Mouse (Mus musculus) left cerebral cortex, adult 18-20 months (tissue): ENCODE measurements at regions not wholly inside any gene's neighbourhood (a gene's known extent, or its start where the extent isn't known, plus 50 kb on each side); places are given as distances from the start of the nearest gene placed in this dataset.

Experiments
- DNase-seq, 2 experiments: peaks; one replicate each; pipeline ENCODE4 v3.0.0; 2021 to 2022; ENCODE audit warnings: low spot score in 2 of 2, mixed read lengths in 1 of 2

DNA sequence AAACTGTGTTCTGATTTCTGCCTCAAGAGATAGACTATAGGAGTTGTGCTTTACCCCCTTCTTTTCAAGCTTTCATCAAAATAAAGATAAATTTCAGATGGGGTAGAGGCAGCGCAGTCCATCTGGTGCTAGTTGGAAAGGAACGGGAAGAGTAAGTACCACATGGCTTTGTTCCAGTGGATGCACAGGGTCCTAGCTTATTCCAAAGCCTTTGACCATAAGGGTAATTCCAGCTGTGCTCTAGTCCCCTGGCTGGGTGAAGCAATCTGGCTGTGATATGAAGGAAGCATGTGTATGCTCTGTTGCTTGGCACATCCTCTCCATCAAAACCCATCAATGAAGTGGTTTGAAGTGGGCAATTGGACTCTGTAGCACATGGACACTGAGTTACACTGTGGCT, 155.6 kb downstream of the 1190002N15Rik start:
- no peak for DNase-seq

DNA sequence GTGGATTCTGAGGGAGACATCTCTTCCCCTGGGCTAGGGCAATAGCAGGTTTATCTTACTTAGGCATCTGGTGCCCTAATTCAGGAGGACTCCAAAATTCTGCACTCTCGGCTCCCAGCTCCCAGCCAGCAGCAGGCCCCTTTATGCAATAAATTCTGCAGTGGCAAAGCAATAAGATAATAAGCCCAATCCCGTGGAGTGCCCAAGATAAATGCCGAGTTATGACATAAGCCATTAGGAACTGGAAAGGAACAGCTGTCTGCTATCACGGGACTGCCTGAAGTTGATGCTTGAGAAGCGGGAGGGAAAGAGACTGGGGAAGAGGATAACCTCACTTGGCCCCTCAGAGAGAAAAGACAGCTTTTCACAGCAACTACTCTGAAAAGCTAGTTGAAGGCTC, 159.0 kb downstream of the 1190002N15Rik start:
- DNase-seq = no peak

DNA sequence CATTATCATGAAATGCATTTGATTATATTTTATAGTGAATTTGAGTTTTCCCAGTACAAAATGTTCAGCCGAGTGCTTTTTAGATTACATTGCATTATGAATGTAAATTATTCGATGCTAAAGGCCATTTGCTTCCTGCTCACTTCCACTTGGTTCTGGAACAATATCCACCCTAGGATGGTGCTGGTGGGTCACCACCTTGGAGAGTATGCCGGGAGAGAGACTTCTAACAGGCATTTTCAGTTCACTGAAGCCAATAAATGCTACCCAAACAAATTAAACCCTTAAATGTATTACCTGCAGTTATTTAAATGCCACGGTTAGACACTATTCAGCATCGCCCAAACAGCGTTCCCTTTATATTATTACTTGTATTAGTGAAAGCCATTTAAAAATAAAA, 159.6 kb downstream of the 1190002N15Rik start:
- DNase-seq = no peak

DNA sequence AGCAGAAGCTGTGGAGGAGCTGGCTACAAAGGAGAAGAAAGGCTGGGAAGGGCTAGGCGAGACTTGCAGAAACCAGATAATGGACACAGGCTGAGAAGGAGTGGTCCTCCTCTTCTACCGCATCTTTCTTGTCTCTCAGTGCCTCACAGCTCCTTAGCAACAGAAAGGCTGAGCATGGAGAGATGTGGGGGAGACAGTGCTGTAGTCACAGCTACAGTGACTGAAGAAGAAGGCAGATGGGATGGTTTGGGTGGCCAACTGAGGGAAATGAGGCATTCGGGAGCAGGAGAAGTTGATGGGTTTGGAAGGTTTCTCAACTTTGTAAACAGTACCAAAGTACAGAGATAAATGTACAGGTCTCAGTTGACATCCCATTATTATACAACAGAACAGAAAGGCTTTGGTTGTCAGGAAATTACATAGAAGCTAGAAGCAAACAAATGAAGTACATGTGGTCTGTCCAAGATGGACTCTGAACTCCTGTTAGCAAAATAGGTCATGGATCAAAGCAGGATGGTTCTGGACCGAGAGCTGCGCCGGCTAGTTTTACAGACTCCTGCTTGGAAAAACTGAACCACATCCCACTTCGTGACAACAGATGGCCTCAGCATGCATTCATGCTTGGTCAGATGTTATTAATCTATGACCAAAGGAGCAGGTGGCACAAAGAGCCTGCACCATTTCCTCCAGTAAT, 160.4 kb downstream of the 1190002N15Rik start:
- no peak for DNase-seq

DNA sequence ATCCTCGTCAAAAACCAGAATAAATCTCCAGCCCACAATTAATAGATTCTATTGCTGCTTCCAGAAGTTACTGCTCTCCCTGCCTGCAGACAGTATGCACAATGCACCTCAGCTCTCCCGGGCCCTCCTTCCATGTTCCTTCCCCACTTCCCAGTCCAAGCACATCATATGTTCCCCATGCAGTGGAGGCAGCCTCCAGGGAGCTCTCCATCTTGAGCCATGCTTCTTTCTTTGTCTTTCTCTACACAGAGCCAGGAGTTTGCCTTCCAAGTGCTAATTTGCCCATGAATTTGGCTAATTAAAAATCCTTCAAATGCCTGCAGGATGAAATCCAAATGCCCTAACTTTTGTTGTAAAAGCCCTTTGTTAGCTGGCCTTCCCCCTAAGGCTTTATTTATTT, 166.9 kb downstream of the 1190002N15Rik start:
- DNase-seq = no peak

DNA sequence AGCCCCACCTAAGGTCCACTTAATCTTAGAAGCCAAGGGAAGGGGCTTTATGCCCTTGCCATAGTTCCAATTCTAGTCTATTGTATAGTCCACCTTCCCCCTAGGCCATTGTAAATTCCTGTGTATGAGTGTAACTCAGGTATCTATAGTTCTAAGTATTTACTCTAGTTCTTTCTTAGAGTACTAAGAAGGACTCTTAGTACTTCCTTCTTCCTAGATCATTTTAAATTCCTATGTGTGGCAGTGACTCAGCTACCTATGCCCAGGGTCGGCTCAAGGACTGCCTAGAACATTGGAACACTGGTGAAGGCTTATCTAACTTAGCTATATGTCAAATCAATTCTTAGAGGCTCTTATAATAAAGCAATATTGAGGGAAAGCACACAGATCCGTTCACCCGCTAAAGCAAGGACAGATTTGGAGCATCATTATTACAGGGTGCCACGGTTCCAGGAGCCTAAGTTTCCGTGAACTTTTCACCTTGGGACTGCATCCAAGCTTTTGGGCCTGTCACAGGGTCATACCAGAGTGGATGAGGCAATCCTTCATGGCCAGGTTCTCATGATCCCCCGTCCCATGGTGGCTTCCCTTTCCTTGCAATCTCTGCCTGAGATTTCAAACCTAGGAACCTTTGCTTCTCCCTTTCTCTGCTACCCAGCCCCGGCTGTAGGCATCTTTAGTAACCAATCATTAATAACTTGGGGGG, 169.5 kb downstream of the 1190002N15Rik start:
- no peak for DNase-seq

DNA sequence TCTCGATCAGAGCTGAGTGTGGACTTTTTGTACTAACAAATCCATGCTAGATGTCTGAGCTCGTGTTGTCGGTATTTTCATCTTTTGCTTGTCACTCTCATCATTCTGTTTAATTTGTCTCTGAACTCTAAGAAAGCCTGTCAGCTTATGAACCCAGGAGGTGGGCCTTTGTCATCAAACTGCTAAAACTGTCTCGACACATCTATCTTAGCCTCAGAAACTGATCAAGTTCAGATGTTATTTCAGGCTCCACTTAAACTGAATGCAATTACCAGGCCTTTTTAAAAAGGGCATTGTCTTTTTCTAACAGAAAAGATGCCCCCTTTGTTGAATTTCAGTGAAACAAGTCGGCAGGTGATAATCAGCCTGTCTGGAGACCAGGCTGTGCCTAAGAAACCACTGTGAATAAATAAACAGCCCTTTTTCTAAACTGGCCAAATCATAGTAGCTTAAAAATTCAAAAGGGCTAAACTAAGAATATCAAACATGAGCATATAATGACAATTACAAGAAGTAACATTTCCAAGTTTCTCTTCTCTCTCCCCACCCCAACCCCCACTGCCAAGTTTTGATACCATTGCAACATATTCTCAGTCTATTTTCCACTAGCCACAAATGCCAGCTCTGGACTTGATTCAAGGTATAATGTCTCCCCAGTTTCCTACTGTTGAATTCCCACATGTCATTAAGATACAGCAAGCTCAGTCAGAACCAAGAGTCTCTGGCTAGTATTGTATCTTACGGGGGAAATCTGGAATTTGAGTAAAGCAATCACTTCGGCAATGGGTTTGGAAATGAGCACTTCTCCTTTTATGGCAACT, 175.8 kb downstream of the 1190002N15Rik start:
- no peak for DNase-seq

DNA sequence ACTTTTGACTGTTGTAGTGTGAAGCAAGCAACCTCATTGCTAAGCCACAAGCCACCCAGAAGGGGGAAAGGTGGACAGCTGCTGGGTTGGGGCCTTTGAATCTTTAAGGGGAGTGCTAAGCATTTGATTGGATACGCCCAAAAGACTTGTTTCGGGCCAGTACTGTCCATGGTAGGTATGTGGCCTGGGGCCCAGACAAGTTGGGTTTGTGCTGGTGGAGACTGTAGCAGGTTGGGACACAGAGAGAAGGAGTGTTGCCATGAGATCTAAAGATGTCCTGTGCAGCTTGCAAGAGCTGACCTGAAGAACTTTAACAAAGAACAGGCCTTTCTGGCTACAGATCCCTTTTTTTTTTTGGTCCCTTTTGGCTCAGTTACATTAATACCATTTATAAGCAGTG, 176.9 kb downstream of the 1190002N15Rik start:
- no peak for DNase-seq

DNA sequence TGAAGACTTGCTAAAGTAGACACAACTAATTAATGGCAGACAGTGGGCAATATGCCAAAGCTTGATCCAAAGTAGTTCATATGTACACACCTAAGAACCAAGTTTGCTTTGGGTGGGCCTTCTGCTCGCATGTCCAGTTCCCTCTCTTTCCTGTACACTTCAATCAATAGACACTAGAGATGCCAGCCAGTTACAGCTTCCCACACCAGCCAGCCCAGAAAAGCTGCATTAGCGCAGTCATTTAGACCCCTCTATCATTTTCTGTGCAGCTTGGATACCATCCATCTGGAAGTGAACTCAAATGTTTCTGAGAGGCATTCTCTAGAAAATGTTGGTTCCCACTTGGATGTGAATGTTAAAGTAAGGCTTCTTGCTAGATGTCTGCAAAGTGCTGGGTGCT, 179.7 kb downstream of the 1190002N15Rik start:
- DNase-seq = no peak

DNA sequence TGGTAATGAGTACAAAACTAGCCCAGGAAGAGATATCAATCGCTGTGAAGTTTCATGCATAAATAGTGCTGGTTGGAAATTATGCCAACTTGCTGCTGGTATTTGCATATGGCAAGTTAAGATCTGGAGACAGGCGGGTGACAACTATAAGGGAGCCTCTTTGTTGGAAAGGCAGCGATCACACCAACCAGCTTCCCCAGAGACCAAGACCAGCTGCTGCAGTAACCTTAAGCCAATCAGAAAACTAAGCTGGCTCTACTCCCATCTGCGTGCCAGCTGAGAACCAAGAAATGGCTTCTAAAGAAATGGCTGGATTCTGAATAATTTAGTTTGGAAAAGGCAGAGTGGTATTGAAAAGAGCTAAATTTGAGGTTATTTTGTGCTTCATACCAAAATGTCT, 195.9 kb downstream of the 1190002N15Rik start:
- DNase-seq = no peak

DNA sequence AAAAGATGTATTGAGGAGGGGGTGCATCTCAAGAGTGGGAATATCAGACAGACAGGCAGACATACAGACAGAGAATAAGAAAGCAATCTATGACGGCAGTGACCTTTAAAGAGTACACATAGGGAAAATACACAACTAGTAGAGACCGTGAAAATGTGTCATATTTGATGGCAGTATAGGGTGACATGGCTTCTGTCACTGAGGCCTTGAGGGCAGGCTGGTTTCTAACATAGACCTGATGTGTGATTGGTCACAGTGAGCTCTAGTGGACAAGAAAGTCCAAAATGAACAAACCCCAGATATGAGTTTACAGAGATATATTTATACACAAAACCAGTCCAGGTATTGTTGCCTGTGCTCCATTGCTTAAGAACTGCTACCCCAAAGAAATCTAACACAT, 196.3 kb downstream of the 1190002N15Rik start:
- DNase-seq = no peak

DNA sequence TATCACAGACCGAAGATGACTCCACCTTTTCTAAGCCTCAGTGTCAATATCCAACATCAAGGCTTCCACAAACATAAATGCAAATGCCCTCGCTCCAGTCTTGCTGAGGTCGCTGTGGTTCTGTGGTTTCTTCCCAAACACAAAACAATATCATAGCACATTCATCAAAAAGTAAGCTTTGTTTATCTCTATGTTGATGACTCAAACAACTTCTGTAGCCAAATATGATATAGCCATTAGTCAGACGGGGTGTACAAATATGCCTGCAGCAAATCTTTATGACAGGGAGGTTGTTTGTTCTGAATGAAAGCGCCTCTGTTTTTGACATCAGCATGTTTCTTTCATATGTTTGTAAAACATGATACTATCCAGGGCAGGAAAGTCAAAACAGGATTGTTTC, 204.4 kb downstream of the 1190002N15Rik start:
- DNase-seq = no peak

DNA sequence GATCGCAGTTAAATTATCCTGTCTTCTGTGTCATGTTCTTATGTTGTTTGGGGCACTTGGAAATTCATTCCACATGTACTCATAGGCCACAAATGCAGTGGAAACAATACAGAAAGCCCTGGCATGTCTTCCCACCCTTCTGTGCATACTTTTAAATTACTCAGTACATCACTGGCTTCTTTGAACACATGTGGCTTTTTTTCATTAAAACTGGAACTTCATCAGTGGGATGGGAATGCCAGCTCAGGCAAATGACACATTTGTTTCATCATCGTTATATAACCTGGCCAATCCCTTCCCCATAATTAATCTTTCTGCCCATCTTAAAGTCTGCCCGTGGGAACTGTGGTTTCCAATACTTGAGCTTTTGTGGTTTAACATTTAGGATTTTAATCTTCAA, 214.9 kb downstream of the 1190002N15Rik start:
- DNase-seq = no peak

DNA sequence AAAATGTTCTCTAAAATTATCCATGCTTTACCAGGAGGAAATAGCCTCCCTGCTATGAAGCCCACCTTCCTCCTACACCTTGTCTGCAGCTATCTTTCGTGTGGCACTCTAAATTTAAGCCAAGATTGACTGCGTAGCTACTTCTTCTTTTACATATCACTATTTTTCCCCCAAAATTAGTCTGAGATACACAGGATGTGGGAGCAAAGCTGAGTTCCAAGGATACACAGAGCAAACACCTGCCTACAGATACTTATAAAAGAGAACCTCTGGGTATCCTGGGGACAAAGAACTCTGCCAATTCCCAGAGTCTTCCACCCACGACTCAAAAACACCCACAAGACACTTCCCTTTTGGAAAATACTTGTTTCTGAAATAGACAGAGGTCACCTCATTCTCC, 235.3 kb downstream of the 1190002N15Rik start:
- DNase-seq = no peak

DNA sequence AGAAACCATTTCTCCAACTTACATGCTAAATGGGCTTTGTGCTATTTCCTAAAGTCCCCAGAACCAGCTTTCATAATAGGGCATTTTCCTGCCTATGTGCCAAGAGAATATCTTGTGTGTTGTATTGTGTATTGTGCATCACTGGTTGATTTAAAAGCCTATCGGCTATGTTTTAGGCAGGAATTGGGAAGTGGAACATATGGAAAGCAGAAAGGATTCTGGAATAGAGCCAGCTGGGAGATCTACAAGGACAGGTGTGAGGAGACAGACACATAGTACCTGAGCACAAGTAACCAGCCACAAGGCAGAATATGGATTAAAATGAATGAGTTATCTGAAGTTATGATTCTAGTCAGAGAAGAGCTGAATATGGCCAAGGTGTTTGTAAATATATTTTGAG, 236.0 kb downstream of the 1190002N15Rik start:
- DNase-seq = no peak

DNA sequence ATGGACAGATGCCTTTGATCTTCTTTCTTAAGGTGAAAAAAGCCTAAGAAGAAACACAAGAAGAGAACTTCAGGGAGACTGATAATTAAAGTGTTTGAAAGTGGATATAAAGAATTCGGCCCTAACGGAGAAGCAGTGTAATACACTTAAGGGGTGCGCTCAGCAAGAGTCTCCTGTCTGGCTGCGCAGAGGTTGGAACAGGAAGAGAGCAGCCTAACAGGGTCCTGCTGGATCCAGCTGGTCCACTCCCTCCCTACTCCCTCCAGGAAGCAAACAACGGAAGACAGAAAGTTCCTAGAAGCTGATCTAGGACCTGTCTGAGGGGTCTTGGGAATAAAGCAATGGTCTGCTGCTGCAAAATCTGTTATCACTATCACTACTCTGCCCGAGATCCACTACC, 242.4 kb downstream of the 1190002N15Rik start:
- DNase-seq = no peak

DNA sequence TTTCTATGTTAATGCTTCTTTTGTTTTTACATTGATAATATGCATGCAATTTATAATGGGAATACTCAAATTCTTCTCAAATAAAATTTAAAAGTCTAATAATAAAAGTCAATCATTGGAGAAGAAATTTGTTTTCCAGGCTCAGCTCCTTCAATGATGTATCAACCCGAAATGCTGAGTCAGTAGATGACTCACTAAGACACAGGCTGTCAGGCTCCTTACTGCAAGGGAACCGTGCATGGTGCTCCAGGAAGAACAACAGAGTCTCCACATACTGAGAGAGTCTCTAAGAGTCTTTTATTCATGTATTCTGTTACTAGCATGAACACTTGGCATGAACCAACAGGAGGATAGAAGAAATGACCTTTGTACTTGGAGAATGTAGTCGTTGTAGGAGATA, 245.7 kb downstream of the 1190002N15Rik start:
- no peak for DNase-seq

DNA sequence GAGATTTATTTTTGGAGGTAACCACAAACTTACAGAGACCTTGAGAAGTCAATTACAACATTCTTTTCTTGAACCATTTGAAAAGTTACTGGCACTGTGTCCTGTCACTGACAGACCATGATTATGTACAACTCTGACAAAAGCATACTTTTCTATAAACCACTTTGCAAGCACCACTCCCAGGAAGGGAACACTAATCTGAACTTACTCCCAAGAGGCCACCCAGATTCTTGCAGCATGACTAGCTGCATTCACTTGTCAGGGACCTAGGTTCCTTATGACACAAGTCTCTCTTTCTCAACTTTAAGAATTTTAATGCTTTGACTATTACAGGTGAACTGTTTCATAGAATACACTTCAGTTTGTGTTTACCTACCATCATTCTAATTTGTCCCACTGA, 248.3 kb downstream of the 1190002N15Rik start:
- DNase-seq = no peak

DNA sequence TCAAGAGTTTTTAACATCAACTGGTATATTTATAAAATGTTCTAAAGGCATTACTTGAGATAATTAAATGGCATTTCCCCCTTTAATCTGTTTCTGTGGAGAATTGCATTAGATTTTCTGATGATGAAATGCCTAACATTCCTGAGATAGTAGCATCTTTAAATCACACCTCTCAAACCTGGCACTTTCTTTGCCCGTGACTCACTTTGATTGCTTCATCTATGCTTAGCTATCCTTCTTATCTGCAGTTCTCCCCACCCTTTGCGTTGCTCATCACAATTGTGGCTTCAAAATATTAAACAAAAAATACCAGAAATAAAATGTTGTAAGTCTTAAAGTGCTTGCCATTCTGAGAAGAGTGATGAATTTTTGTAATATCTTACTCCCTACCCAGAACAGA, 250.3 kb downstream of the 1190002N15Rik start:
- DNase-seq = no peak

DNA sequence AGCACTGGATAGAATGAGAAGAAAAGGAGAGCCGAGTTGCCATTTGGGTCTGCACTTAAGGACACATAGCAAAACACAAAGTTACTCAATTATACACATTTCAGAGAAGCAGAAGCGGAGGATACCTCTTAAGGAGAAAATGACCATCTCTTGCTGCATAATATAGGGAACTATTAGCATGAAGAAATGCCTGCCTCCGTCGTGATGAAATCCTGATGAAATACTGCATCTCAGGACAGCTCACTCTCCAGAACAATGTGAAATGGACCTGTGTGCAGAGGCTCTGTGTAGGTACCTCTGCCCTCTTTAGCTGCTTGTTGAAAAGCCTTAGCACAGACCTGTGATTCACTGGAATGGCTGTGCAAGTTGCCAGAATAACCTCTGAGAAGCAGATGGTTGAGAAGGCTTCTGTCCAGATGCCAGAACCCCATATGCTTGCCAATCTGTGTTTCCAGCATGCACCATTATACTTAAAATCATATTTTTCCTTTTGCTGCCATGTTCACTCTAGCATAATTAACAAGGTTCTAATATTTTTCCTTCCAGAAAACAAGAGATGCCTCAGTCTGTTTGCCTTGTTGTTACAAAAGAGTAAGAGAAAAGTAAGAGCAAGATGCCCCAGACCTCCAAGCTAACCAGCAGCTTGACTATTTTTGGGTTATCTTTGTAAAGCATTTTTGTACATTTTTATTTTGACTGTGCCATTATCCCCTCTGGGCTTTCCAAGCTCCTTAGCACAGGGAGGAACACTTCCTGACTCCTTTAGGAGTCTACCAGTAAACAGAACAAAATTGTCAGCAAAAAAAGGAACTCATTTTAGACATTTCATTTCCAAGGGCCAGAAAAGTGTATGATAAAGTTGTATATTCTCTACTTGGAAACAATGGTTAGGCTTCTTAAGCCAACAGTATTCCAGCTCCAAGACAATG, 259.0 kb downstream of the 1190002N15Rik start:
- peak; percentile 59 to 73 for DNase-seq

DNA sequence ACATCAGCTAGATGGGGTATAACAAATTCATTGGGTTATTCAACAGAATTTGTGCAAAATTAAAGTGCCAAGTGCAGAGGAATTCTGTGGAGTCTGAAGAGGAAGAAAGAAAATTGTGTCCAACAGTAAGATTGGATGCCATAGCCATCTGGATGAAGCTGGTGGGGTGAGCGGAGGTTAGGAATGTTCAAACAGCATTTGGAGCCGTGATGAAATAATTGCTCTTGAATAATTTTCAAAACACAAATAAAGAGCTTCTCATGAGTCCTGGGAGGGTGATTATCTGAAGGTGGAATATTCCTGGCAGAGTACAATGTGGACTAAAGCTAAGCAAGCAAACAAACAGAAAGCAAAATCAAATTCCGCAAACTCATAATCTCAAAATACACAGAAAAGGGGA, 260.8 kb downstream of the 1190002N15Rik start:
- DNase-seq = no peak
